Mouse (Mus musculus): ENCODE data around the gene Mtln.

Mtln gene

DNA sequence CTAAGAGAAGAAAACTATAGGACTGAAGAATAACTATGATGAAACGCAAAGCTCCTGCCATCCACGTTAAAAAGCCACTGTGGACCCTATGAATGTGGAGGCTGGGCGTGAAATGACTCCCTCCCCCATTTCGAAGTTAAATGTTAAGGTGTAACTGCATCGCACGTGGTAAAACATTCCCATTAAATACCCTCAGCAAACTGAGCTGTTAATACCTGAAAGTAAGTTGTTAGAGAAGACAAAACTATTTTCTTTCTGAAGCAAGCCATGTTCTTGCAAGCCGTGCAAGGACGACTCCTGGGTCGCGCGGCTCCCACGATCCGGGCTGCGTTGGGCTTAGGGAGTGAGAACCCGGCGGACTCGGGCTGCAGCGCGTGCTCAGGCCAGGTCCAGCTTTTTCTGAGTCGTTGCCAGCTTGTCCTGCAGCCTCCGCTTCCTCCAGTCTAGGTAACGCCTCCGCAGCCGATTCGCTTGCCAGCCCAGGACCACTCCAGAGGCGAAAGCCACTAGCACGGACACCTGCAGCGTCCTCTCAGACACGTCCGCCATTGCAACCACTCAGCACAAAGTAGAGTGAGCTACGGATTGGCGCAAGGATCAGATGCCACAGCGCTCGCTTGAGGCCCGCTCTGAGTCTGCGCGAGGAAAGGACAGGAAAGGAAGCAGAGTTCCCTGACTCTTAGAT lies at the start of gene Mtln:
TSS of gene Mtln (minus strand) at position 570 of the 685 bp plus-strand sequence.
- peak; percentile 89 for DNase-seq

DNA sequence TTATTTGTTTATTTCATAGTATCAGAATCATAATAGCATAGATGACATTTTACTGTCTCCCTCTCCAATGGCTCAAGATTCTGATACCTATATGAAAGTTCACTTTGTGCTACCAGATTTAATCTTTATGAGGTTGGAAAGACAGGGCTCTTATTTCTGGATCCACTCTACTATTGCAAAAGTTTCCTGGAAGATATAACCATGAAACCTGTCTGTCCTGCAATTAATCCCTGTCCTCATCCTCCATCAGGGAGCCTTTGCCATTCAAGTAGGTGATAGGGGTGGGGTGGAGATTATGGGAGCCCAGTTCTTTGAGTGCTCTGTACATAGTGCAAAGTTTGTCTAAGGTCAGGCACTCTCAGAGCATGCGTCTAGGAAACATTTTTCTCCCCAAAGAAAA lies 49.1 kb upstream of the Mtln start:
- DNase-seq = no peak

DNA sequence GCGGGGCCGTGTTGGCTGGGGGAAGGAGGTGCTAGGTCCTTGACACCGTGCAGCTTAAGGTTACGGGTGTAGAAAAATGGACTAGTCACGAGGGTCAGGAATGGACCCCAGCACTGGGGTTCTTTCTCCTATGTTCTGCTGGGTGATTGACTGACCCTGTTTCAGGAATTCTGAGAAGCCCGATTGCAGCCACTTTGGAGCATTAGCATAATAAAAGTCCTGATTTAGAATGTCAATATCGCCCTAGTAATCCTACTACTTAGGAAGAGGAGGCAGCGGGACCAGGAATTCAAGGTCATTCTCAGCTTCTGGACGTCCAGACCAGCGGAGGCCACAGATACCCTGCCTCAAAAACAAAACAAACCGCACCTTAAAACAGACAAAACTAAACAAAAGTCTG lies 47.1 kb upstream of the Mtln start:
- no peak for DNase-seq

DNA sequence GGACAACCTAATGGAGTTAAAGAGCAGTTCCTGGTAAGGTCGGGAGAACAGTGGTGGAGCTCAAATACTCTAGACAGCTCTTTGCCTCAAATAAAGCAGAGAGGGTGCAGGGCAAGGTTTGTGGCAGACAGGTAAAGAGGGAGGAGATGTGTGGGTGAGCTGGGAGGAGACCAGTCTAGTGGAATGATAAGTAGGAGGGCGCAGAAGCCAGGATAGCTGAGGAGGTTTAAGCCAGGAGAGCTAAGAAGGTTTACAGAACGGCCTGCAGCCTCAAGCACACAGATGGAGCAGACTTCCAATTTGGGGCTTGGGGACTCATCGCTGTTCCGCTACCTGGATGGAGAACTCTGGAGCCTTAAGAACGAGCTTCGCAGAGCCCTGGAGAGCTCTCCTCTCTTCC lies 46.3 kb upstream of the Mtln start, which contains the start of gene Acoxl:
TSS of gene Acoxl (plus strand) at position 301 of the 400 bp plus-strand sequence.
- DNase-seq = no peak

DNA sequence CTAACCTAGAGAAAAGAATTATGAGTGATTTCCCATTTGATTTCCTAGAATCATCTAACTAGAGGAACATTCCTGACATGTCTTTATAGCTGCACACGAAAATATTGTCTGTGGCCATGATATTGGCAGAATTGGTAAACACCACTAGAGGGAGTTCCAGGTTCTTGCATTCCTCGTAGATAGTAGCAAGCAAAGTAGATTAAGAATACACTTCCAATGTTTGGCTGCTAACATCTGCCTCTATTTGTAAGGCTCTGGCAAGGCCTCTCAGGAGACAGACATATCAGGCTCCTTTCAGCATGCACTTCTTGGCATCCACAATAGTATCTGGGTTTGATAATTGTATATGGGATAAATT lies 40.5 kb upstream of the Mtln start:
- peak; percentile 24 for DNase-seq

DNA sequence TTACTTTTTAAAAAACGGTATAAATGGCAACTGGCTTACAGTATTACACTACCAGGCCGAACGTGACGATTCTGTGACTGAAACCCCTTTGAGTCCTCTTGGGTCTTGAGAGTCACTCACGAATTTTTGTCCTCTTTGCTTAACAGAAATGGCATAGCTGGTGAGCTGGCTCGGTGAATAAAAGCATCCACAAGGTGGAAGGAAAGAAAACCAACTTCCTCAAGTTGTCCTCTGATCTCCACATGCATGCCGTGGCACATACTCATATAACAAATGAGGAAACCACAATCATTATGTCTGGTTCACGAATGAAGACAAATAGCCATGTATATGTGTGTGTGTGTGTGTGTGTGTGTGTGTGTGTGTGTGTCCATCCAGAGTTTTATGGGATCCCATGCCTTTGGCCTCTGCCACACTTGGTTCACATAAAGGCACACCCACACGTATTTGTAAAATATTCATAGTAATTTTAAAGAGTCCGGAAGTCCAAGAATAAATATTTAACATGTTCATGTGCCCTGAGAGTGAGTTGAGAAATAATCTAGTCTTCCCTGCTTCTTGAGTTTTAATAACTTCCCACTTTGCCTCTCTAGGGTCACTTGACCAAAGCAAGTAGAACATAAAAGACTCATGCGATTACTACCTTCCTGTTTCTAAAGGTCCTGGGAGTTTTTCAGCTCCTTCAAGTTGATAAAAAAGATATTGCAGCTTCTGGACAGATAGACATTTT lies 40.0 kb upstream of the Mtln start:
- DNase-seq = no peak

DNA sequence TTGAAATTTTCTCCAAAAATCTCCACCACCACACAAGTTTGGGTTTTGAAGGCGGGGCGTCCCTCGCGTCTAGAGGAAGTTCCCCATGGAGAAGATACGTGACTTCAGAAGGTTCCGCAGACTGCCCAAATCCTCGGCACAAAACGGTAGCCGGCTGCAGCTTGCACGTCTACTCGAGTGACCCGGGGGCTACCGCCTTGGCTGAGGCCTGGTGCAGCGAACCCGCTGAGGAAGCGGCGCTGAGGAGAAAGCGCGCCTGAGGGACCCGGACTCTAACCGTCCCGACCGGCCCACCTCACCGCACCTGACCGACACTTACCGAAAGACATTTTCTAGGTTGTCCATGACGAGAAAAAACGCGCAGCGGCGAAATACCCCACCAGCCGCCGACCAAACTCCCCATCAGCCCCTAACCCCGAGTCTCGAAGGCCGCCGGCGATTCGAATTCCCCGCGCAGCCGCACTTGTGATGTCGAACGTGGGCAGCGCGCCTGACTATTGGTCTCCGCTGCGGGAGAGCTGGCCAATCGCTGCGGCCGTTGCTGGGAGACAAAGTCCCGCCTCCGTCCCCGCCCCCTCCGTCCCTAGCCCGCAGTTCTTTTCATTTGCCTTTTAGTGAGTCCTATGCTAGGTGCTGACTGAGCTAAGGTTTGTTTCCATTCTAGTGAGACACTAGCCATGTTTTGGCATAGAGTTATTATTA lies 39.3 kb upstream of the Mtln start, which contains the start of gene Bub1:
TSS of gene Bub1 (minus strand) at position 465 of the 702 bp plus-strand sequence.
- DNase-seq = peak; percentile 89

DNA sequence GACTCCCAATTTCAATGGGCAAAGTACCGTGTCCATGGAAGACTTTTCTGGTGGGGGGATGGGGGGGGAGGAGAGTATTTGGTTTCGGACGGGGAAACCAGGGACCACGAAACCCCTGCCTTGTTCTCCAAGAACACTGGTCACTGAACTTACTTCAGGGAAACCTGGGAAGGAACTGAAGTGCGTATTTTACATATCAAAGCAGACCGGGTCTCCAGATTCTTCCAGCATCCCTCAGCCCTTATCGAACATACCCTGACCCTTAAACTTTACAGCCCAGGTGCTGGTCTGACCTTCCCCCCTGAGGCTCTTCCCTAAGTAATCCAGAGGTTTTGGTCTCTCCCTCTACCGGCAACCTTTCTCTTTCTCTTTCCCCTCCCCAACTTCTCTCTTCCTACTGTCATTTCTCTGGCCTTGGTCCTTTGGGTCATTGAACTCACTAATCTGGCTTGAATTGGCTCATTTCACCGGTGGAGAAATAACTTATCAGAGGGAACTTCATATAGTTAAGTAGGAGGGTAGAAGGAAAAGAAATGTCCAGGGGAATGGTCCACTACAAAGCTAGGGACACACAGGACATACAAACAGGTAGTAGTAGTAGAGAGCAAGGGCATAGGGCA lies 2.5 kb downstream of the Mtln start:
- DNase-seq = peak; percentile 9

DNA sequence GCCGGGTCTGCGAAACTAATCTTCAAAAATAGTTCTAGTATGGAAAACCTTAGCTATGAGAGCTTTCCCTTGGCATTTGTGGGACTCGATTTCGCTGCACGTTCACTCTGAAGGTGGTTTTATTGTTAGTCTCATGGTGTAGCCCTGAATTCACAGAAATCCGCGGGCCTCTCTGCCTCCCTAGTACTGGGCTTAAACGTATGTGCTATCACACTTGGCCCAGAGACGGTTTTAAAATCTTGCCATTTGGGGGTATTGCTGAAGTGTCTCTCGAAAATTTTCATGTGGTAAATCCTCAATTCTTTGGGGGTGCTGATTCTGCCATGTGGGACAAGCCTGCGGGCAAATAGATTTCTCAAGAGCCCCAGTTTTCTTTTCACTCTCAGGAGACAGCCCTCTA lies 3.1 kb downstream of the Mtln start:
- peak; percentile 21 for DNase-seq

DNA sequence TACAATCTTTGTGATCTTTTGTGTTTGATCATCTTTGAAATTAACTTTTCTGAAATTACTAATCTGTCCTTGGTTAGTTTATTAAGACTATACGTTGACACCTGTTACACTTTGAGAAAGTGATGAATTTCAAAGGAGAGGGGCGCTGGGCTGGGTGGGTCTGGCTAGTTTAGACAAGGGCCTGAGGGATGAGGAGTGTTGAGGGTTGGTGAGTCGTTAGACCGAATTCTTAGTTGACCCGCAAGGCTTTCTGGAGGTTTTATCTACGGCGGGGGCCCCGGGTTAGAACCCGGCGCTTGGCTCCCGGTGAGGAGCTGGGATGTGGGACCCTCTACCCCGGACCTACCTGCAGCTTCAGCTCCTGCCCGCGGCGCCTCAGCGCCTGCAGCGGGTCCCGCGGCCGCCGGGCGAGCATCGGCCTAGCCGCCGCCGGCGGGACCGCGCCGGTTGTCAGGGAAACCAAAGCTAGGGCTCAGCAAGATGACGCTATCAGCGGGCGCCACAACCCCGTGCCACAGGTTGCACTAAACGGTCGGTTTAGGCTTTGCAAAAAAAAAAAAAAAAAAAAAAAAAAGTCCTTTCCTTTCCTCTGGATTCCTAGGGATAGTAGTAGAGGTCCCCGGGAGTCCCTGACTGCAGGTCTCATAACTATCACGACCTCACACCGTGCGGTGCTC lies 3.7 kb downstream of the Mtln start, which contains the start of gene Nphp1:
TSS of gene Nphp1 (minus strand) at position 458 of the 677 bp plus-strand sequence.
- peak; percentile 67 for DNase-seq

DNA sequence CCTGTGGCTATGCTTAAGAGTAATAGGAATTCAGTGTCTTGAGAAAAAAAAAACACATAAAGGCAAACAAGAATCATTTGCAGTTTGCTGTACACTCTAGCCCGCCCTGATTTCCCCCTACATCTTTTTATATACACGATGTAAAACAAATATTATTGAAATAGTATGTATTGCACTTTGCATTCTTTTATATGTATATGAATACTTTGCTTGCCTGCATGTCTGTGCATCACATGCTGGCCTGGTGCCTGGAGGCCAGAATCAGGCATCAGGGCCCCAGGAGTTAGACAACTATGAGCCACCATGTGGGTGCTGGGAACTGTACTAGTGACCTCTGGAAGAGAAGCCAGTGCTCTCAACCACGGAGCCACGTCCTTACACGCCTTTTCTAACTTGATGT lies 5.1 kb downstream of the Mtln start:
- peak; percentile 8 for DNase-seq

DNA sequence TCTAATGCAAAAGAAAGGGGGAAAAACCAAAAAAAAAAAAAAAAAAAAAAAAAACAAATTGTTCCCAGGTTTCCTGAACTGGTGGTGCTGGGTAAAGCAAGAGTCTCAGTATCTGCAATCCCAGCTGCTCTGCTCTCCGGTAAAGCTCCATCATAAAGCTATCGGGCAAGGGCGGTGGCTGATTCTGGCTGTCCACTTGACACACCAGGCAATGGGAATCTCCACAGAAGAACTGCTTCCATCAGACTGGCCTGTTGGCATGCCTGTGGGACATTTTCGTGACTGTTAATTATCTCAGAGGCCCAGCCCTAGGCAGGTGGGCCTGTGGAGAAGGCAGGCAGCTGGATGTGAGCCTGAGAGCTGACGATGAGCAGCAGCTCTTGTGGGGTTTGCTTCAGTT lies 13.8 kb downstream of the Mtln start:
- DNase-seq = no peak

DNA sequence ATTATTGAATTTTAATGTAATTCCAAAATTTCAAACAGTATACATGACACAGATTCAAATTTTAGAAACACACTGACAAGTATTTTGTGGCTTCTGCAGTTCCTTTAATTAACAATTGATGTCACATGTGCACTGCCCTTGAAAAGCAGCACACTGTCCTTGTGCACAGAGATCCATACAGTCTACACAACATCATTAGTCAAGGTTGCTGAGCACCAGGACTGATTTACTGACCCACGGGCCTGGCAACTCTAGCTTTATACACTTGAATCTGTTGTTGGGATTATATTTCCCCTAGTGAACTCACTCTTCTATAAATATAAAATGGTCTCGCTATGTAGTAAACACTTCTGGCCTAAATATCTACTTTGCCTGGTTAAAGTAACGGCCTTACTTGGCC lies 17.3 kb downstream of the Mtln start:
- no peak for DNase-seq

DNA sequence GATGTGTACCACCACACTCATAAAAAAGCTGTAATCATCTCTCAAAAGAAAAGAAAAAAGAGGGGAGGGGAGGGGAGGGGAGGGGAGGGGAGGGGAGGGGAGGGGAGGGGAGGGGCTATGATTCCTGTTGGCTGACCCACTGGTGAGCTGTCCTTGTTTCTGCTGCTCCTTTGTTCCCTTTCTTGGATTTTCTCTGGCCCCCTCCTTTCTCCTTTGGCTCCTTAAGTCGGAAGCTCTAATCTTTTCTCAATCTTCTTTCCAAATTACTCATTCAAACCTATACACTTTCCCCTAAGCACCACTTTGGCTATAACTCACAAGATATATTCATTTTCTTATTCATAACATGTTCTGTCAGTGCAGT lies 17.7 kb downstream of the Mtln start:
- DNase-seq = no peak

DNA sequence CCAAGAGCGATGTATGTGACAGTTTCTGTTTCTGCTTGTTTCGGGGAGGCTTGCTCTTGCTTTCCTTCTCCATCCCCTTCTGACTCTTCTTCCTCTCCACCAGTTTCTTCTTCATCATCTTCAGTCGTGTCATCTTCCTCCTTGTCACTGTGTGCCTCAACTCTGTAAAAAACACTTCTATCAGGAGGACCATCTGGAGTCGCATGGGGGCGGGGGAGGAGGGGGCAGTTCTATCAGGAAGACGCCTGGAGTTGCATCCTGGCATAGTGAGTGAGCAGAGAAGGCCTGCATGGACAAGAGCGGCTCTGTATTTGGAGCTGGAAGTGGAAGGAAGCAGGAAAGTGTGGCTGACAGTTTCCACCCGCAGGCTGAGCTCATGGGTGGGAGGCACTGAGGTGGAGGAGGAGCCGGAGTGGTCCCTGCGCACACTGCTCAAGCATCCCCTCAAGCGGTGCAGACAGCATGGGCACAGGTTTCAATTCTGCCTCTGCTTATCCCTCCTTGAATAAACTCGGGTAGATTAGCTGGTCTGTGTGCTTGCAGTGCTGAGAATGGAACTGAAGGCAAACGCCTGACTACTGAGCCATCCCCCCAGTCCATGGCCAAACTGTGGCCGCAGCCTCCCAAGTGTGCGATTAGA lies 18.2 kb downstream of the Mtln start:
- no peak for DNase-seq

DNA sequence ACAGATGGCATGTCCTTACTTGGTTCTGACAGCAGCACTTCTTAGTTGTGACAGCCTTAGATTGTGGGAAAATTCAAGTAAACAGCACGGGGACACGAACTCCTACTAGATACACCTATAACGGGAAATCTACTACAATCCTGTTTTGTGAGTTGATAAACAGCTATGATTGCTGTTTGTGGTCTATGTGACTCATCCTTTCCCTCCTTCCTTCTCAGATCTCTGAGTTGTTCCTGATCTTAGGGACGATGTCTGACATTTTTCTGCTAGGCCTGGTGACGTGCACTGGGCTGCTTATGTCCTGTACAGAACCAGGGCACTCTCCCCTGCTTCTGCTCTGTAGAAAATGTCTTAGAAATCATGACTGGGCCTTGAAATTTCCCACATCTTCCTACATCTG lies 30.7 kb downstream of the Mtln start:
- DNase-seq = no peak

DNA sequence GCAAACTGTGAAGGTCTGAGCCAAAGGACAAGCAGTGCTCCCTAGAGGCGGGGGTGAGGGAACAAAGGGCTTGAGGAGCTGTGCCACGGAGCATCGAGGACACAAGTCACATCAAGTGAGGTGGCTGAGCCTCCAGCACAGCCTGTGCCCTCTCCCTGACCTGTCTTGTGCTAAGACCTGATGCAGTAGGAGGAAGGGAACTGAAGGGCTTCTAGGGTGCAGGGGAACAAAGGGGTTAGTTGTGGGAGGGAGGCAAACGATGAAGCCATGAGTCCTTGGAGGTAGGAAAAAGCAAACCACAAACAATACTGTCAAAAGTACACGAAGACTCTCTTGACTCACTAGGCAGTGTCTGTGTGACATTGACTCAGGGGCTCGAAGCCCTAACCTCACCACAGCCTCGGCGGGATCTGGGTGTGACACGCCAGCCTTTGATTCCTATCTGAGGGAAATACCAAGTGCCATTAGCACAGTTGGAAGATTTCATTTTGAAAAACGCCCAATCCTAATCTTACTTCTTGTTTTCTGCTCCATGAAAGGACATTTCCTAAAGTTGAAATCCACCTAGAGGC lies 31.8 kb downstream of the Mtln start:
- no peak for DNase-seq

DNA sequence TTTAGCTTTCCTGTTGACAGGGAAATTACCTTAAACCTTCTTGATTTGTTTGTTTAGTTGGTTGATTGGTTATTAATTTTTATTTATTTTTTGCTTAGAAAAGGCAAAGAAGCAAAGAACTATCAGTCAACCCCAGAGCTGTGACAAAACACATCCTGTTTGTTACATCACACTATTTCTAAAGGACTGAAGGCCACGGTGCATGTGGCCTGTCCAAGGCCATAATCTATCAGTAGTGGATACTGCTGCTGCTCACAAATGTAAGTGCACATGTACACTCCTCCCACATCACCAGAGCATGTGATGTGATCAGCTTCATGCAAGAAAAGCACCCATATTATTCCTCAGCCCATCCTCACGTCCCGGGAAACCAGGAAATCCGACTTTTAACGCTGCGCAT lies 32.3 kb downstream of the Mtln start:
- no peak for DNase-seq

DNA sequence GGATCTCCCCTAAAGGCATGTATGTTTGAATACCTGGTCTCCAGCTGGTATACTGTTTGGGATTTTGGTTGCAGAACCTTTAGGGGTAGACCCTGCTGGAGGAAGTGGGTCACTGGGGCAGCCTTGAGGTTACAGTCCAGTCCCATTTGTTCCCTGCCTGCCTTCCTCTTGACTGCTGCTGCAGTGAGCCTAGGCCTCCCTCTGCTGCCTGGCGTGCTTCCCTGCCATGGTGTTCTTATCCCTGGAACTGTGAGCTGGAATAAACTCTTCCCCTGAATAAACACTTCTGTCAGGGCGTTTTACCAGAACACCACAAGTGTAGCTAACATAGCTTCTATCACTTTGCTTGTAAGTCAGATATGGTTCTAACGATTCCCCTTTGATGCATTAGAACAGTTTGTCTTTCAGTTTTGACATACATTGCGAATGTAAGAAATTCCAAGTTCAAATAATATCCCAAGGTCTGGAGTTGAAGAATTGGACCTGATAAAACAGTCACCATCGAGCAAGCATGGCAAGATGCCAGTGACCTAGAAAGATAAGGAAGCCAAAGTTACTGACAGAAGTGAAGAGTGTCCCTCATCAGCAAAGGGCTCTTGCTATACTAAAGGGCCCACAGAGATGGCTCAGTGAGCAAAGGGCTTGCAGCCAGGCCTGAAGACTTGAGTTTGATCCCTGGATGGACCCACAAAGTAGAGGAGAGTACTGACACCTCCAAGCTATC lies 33.0 kb downstream of the Mtln start:
- DNase-seq = peak; percentile 35

DNA sequence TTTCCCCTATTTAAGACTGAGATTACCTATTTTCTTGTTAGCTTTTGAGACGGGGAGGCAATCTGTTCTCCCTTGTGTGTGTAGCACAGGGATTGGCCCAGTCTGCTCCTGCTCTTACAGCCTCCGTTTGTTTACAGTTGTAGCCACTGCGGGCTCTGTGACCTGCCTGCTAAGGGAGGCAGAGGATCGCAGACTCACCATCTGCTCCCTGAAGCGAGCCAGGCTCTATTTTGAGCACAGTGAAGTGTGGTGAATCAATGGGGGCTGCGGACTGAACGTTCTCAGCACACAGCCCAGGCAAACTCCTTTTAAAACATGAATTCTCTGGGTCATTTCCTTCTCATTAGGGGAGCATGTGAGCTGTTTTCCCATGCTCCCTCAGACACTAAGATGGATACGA lies 35.1 kb downstream of the Mtln start:
- peak; percentile 91 for DNase-seq

DNA sequence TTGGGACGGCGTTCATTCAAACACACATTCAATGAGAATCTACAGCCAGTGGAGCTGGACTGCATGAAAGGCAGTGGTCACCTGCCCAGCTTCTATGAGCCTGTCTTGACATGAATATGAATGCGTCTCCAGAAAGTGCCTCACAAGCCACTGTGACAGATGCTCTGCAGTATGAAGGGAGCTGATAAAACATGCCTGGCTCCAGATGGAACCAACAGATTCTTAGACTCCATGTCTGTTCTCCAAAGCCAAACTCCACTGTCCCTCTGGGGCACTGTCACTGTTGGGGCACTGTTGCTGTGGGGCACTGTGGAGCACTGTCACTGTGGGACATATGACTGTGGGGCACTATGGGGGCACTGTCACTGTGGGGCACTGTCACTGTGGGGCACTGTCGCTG lies 38.2 kb downstream of the Mtln start:
- DNase-seq = no peak
